Mouse (Mus musculus): ENCODE data around the gene Mboat1.

Mboat1 gene

DNA sequence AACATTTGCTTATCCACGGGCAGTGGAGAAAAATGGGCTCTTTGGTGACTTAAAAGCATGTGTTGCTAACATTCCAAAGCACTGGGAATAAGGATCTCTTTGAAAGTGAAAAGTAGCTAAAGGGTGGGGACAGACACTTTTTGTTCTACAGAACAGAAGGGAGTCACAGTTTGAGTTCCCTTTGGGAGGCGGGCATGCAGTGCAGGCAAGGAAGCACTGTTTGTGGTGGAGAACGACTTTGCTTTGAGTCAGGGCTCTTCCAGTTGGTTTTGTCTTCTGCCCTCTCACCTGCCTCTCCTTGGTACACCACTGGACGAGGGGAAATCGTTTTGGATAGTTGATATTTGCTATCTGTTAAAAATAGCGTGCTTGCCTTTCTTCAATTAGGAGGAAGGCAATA, 49.7 kb downstream of the Mboat1 start:
- no peak for DNase-seq (ENCODE audit: inconsistent ontology term)

DNA sequence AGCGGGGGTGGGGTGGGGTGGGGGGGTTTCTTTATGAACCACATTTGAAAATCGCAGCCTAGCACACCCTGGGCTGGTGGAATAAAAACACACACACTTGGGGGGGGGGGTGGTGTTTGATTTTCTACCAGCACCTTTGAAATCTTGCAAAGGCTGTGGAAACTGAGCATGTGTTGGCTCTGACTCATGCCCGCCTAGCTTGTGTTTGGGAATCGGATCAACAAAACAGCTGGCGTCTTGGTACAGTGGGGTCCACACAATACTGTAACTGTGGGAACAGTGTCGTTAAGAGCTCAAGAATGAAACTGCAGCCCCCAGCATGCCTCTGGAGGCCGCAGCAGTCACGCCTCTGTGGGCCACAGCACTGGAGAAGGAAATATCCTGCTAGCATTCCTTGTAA, 50.2 kb downstream of the Mboat1 start:
- DNase-seq (ENCODE audit: inconsistent ontology term): peak; percentile 50

DNA sequence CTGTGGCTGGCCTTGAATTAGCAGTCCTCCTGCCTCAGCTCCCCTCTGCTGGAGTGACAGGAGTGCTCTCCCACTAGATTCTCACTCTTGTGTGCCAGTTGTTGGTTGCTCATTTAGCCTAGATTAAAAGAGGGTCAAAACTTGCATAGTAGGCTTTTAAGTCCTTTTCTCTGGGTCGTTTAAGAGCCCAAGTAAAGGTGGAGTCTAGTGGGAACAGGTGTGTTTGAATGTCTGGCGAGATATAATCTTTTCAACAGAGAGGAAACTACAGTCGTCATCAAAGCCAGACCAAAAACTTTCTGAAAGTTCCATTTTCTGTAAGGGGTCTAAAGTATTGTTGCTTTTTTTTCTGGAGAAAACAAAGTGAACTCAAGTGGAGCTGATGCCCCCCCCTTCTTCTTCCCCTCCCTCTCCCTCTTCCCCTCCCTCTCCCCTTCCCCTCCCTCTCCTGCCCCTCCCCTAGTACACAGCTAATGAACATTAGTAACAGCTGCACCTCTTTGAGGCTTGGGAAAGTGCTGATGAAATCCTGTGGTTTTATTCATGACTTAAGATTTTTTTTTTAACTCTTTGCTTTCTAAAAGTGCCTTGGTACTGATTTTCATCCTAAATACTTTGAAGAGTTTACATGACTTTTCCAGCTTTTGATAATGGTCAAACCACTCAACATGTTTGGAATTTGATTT, 55.9 kb downstream of the Mboat1 start:
- peak; percentile 68 for DNase-seq (ENCODE audit: inconsistent ontology term)

DNA sequence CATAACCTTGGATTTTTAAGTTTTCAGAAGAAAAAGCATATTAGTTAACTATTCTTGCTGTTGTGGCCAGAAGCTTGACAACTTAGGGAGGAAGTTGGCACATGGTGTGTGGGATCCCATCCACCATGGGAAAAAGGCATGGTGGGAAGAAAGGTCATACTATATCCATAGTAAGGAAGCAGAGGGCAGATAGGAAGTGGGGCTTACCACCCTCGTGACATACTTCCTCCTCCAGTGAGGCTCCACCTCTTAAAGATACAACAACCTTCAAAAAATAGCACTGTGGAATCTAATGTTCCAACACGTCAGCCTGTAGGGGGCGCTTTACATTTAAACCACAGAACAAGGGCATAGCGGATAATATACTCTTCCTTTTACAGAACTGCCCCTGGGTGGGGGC, 57.1 kb downstream of the Mboat1 start:
- no peak for DNase-seq (ENCODE audit: inconsistent ontology term)

- no peak for DNase-seq (ENCODE audit: inconsistent ontology term)
These were observed 58.5 kb downstream of the Mboat1 start for GRCm38 (mm10) chr13:30194834-30195233.

GRCm38 (mm10) chr13:30196661-30197060, 60.4 kb downstream of the Mboat1 start:
- DNase-seq (ENCODE audit: inconsistent ontology term): no peak

DNA sequence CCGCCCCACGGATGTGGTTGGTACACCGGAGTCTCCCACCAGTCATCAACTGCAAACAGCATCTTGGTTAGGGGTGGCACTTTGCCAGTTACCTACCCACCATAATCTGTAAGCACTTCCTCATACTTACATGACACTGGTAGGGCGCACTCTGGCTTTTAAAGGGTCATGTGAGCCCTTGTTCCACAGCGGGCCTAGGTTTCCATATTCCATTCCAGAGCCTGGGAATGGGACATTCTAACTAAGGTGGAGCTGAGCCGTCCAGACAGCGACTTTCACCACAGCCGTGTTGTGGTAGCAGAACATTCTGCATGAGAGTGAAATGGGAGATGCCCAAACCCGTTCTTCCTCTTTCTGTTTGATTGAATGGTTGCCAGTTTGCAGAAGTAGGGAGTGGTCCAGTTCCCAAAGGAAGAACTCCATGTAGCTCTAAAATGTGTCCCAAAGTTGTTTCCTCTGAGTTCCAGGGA, 61.8 kb downstream of the Mboat1 start:
- no peak for DNase-seq (ENCODE audit: inconsistent ontology term)

DNA sequence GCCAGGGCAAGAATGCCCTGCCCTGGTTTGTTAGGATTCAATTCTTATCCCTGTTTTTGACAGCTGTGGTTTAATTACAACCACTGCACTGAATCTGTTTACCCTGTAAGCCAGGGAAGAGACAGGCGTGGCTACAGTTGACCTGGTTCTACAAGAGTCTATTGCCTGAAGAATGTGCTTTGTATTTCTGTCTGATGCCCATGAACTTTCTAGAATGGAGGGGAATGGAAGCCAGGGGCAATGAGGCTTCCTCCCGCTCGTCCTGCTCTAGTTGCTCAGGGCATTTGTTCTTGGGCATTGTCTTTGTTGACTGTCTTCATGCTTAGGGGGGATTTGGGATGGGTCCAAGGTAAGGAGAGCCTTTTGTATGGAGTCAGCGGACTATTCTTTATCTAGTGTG, 63.5 kb downstream of the Mboat1 start:
- DNase-seq (ENCODE audit: inconsistent ontology term): peak; percentile 78

GRCm38 (mm10) chr13:30200737-30201136, 64.4 kb downstream of the Mboat1 start:
- no peak for DNase-seq (ENCODE audit: inconsistent ontology term)

- DNase-seq (ENCODE audit: inconsistent ontology term): no peak
These were observed 66.7 kb downstream of the Mboat1 start for GRCm38 (mm10) chr13:30203018-30203417.

DNA sequence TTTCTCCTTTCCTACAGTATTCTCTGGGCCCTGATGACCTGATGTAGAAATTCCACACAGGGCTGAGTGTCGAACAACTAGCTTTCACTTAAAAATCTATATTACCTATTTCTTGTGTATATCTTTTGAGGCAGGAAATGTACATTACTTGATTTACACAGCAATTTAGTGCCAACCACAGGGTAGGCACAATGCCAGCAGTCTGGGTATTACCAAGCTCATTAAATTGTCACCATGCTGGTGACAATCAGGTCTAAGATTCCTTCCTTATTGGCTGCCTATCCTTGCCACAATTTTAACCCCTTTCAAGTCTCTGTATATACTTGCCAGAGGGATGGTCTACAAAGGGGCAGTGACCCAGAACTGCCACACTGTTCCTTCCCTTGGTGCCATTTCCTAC, 71.9 kb downstream of the Mboat1 start:
- DNase-seq (ENCODE audit: inconsistent ontology term): no peak

DNA sequence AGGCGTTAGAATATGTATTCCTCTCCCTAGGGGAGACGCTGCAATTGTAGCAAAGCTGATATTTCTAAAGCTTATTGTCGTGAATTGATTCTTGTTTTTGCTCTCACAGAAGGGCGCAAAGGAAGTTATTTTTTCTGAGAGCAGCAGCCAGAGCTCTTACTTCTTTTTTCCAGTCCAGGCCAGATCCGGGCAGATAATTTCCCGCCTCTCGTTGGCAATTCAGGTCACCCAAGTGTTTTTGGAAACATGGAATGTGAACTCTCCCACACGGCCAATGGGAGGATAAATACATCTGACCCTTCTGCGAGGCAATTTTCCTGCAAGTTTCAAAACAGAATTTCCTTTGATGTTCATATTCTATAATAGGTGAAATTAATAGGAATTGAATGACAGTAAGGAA, 77.0 kb downstream of the Mboat1 start:
- DNase-seq (ENCODE audit: inconsistent ontology term): peak; percentile 36

- DNase-seq (ENCODE audit: inconsistent ontology term): no peak
These were observed 81.5 kb downstream of the Mboat1 start for GRCm38 (mm10) chr13:30217588-30218371.

GRCm38 (mm10) chr13:30219597-30219996, 83.3 kb downstream of the Mboat1 start:
- DNase-seq (ENCODE audit: inconsistent ontology term): no peak

GRCm38 (mm10) chr13:30221316-30221715, 85.0 kb downstream of the Mboat1 start:
- no peak for DNase-seq (ENCODE audit: inconsistent ontology term)

DNA sequence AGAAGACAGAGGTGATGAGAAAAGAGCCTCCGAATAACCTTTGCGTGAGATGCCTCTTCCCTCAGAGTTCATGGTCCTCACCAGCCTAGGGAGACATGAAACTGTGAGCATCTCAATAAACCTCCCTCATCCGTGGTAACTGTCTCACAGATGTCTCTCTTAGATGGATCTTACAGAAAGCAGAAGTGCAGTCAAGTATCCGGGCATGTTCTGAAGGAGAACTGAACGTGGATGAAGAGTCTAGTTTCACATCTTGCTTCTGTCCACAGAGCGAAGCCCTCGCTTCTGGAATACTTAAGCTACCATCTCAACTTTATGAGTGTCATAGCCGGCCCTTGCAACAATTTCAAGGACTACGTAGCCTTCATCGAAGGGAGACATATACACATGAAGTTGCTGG, 87.8 kb downstream of the Mboat1 start:
- no peak for DNase-seq (ENCODE audit: inconsistent ontology term)

GRCm38 (mm10) chr13:30224659-30225058, 88.4 kb downstream of the Mboat1 start:
- DNase-seq (ENCODE audit: inconsistent ontology term): no peak

- peak; percentile 32 for DNase-seq (ENCODE audit: inconsistent ontology term)
These were observed 92.5 kb downstream of the Mboat1 start for GRCm38 (mm10) chr13:30228762-30229161.

DNA sequence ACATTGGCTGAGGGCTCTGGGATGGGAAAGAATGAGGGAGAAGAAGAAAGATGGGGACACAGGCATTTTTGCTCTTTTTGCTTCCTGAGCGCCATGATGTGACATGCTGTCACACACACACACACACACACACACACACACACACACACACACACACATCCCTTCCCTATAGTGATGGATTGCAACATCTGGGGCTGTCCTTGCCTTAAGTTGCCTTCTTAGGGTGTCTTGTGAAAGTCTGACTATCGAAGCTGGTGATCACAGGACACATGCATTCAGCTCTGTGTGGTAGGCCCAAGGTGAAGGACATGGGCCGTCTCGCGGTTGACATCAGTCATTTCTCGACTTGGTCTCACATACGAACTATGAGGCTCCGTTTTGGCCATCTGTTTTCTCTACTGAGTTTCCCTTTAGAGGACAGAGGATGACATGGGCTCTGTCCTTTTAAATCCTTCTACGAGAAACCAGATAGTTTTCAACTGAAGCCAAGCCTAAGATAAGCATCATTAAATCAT, 93.4 kb downstream of the Mboat1 start:
- DNase-seq (ENCODE audit: inconsistent ontology term): no peak

DNA sequence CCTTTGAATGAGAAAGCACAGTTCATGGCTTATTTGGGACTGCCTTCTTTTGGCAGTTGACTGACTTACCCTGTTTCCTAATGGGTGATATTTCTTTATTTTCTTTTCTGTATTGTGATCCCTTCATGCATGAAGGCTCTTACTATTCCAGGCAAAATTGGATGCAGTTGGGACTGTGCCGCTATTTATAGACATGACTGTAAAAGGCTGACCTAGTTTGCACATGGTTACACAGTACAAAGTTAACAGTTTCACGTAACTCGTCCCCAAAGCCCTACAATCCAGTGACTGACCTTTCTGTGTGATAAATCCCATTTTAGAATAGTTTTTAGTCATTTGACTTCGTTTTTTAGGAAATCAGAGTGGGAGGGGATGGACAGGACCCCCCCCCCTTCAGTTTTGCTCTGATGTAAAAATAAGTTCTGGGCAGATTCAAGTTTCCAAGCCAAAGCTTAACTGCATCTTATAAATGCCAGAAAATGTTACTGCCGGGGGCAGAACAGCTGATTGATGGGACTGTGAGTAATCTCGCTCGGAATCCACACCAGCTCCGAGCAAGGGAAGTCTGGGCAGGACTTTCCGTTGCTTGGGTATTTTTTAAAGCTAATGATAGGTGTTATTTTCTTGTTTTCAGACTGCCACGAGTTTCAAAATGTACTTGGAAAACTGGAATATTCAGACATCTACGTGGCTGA, 98.9 kb downstream of the Mboat1 start:
- peak; percentile 91 for DNase-seq (ENCODE audit: inconsistent ontology term)

DNA sequence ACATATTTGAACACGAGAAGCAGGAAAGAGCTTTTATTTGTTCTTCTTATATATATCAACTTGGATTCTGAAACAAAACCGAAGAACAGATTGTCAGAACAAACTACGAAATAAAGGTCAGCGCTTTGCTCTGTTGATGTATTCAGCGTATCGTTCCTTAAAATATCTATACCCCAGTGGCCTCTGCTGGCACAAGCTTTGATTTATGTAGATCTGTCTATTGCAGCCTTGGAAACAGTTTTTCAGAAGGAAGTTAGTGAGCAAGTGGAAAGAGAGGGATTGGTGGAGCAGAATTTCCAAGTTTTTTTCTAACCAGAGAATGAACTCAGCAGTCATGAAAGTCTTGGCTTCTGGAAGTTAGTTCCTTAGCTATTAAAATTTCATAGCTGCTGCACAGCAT, 103.1 kb downstream of the Mboat1 start:
- no peak for DNase-seq (ENCODE audit: inconsistent ontology term)

DNA sequence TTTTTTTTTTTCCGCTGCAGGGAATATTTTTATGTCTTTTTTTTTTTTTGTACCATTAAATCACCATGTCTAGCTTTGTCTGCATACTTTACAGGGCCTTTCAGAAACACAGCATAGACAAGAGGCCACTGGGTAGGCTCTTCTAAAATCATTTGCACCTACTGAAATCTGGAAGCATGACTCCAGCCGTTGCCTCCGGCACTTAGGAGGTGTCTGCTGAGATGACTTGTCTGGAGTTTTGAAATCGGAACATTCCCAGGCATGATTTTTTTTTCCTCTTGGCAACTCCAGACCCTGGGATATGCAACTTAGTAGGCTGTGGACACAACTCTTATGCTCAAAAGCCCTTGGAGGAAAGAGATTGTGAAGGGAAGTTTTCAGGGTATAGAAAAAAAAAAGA, 109.3 kb downstream of the Mboat1 start:
- no peak for DNase-seq (ENCODE audit: inconsistent ontology term)
